Mouse (Mus musculus) heart, adult 11 months (tissue): ENCODE results near the gene Tmem88b.

Experiments
- DNase-seq: peaks from one replicate; pipeline ENCODE4 v3.0.0; 2022

Tmem88b gene

DNA sequence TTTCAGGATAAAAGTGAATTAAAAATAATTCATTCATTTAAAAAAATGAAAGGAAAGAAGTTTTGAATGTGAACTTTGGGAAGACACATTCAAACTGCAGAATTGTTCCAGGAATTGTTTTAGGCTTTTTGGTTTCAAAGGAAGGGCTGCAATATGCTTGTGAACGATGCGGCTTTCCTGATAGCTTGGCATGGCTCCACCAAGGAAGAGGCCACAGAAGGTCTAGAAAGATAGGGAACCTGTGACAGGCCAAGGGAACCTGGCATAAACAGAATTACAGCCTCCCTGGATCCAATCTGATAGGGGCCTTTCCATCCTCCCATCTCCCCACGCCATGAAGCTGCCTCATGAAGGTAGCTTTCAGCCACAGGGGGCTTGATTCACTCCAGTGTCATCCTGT, 2.6 kb upstream of the Tmem88b start:
- DNase-seq: peak; percentile 83

DNA sequence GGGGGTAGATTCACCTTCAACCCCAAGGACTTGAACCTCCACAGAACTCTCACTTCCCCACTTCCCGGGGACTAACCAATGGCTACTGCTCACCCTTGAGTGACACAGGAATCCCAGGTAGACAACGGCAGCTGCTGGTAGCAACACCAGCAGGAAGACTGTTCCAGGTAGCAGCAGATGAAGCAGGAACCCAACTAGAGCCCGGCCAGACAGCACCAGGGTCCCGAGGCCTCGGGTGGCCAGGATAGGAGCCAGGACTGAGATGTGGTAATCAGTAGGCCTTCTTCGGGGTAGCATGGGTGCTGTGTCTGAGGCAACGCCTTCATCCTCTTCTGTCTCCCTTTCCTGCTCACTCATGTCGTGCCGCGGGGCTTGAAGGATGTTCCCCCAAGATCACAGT, 428 bp downstream of the Tmem88b start:
- peak; percentile 90 for DNase-seq

DNA sequence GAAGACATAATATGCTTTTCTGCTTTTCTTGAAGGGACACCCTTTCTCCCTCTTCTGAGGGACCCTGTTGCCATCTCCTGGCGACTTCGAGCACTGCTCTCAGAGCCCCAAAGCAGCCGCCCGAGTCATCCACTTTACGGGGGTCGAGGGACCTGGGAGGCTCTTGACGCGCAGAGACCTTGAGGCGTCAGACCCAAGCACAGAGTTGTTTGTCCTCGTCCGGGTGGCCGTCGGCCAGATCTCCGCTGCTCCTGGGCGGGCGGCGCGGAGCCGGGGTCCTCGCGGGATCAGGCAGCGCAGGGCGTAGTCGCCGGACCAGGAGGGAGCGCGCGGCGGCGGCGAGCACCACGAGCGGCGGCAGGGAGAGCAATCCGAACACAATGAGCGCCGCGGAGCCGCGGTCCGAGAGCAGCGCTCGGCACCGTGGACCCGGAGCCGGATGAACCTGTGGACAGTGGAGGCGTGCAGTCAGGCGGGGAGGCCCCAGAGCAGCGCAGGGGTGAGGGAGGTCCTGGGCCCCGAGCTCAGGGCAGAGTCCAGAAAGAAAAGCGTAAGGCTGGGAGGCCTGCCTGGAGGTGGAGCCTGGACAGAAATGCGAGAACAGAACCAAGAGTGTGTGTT, 1.5 kb downstream of the Tmem88b start:
- peak; percentile 98 for DNase-seq

DNA sequence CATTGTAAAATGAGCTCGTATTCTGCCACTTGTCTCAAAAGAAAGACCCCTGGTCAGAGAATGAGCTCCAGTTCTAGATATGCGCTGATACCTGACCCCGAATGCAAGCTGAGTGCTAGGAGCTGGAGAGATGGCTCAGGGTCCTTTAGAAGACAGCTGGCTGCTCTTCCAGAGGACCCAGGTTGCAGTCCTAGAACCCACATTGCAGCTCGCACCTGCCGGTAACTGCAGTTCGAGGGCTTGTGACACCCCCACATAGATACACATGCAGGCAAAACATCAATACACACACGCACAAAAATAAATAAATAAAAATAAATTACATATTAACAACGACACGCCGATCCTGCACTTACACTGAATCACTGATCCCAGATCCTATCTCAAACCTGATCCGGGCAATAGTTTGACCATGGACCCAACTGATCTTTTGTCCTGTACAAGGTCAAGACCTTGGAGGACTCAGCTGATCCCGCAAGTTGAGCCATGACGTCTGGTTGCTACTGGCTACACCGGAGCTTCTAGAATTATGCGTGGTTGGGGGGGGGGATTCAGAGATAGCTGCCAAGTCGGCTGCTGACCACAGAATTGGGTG, 2.1 kb downstream of the Tmem88b start:
- peak; percentile 88 for DNase-seq

DNA sequence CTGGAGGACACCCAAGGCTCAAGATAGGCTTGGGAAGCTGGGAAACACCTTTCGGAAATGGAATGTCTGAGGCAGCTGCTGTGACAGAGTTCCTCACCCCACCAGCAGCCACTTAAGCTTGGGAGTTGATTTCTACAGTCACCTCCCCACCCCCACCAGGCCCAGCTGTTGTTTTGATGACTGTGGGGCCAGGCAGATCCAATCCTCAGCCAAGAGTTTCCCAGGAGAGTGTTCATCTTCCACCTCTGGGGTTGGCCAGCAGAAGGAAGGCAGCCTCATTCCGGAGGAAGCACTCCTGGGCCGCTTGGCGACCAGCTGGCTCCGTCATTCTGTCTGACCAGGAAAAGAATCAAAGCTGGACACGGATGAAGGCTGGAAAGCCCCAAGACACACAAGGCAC, 4.8 kb downstream of the Tmem88b start:
- DNase-seq: peak; percentile 99

DNA sequence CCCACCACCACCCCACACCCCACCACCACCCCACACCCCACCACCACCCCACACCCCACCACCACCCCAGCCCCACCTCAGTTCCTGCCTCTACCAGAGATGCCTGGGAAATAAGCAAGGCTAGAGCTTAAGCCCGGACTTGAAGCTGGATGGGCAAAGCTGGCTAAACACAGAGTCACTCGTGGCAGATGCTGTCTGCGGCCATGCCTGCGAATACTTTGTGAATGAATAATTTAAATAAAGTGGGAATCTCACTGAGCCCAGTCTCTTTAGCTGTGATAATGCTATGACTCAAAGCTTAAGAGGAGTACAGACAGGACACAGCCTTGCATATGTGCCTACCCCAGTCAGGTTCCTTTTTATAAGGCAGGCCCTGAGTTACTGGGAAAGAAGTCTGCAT, 6.2 kb downstream of the Tmem88b start:
- no peak for DNase-seq

DNA sequence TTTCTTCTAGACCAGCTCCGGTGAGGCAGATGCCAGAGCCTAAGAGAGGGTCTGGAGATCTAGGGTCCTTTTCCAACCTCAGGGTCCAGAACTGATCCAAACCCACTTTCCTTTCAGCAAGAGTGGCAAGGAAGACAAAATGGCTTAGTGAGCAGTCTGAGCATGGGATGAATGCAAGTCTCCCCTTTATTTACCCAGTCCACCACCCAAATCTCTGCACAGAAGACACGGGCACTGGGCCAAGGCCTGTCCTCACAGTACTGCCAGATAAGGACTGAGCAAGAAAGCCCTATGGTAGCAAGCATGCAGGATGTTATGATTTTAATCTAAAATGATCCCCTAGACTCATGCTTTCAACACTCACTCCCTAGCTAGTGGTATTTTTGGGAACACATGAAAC, 7.9 kb downstream of the Tmem88b start:
- DNase-seq: peak; percentile 91

DNA sequence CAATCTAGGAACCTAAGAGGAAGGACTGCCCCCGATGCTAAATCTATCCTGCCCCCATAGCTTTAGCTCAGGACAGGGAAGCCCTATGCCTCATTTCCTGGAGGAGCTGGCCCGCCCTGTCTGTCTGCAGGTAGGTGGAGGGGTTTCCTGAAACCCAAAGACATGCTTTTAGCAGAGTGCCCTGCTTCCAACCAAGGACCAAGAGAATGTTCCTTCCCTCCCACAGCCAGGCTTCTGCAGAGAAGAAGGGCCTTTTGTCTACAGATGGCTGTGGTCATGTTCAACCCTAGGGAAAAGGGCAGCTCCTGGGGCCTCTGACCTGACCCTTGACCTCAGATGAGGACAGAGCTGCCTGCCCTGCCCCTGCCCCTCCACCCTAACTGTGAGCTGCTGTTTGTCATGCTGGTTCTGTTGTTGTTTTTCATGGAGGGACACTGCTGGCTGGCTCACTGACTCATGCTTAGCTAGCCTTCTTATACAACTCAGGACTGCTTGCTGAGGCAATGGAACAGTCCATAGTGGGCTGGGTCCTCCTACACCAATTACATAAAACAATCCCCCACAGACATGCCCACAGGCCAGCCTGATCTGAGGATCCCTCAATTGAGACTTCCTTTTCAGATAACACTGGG, 8.9 kb downstream of the Tmem88b start:
- peak; percentile 97 for DNase-seq

DNA sequence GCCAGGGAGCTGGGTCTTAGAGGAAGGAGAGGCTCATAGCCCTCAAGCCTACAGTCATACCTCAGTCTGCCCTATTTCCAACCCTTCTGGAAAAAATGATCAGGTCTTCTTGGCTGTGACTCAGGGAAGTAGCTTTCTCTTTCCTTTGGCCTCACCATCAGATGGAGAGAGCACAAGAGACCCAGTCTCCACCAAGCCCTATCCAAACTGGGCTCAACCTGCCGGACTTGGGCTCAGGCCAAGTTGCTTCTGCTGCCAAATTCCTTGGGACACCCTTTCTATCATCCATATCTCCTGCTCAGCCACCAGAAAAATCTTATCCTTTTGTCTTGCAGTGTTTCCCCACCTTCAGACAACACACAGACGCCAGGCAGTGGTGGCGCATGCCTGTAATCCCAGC, 9.8 kb downstream of the Tmem88b start:
- peak; percentile 95 for DNase-seq

DNA sequence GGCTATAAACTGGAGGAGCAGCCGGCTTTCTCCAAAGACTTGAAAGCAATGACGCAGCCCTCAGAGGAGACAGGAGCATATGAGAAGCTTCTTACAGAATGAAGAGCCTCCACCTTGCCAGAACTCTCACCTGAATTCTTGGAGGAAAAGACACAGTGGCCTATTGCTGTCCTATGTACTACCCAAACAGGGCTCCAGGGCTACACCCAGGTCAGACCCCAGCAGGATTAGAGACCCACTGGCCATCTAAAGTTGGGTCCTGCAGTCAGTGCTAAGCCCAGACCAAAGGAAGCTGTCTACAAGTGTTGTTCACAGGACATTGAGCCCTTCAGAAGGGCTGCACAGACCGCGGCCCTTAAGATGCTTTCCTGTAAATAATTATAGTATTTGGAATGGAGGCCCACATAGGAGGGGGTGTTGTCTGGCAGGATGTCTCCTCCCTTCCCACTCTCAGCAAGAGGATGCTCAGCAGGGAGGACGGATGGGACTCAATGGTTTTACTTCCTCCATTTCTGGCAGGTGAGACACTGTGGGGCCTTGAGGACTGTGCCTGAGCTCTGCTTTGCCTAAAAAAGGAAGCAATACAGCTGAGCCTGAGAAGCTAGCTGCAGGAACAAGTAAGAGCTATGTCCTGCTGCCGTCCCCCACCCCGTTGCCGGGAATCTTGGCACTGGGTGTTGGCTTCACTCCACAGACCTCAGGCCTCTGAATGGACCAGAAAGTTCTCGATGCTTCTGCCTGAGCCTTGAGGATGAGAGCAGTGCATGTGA, 10.5 kb downstream of the Tmem88b start:
- peak; percentile 98 for DNase-seq

DNA sequence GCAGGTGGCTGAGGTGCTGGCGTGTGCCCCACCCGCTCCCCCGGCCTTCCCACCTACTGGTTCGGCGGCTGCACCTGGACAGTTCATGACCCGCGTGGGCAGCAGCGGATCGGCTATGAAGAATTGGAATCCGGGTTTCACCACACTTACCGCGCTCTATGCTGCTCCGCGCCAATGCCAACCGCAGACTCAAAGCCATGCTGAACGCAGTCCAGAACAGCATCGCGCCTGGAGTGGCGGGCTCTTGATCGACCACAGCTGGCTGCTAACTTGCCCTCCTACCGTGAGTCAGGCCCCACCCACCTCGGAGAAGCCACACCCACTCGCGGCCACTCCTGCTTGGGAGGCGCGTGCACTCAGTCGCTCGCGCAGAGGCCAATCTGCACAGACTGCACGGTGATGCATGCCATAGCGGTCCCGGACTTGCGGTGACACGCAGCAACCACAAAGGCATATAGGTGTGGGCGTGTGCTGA, 11.4 kb downstream of the Tmem88b start, which contains the start of gene Vwa1:
Vwa1 (minus strand) TSS at position 419 of the 475 bp plus-strand sequence.
- DNase-seq: peak; percentile 99

DNA sequence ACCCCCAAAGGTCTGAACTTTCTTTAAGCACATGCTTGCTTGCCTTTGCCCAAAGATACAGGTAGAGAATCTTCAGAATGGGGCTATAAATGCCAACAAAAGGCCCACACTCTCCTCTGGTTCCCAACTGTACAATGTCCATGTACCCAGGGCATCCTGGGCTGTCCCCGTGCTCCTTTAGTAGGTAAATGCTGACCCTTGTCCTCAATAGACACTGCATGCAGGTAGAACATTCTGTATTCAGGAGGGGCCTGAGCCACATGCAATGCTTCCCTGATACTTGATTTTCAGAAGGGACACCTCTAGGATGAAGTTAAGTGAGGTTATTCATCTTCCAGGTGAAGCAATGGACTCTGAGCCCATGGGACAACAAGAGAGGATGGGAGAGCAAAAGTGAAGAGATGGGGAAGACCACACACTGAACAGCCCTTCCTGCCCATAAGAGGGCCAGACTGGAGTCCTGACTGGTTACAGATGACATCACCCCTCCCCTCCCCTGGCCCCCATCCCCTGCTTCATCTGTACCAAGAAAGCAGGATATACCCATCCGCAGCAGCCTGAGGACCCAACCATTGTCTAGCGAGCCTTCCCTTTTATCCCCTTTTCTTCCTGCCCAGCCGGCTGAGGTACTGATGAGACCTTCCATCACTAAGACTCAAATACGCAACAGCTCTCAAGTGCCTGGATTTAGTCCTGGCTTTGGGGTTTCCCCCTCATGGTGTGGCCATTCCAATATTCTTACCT, 12.2 kb downstream of the Tmem88b start:
- DNase-seq: peak; percentile 91

DNA sequence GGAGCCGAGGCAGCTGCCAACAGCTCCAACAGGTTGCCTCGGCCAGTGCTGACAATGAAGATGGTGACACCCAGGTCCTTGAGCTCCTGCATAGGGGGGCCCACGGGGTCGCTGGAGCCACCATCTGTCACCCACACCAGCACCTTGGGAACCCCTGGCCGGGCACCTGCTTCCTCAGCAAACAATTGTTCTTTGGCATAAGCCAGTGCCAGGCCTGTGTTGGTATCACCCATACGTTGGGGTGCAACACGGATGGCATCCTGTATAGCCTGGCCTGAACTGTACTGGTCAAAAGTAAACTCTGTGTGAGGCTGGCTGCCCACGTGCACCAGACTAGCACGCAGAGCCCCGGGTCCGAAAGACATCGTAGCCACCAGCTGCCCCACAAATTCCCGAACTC, 12.9 kb downstream of the Tmem88b start:
- peak; percentile 90 for DNase-seq

DNA sequence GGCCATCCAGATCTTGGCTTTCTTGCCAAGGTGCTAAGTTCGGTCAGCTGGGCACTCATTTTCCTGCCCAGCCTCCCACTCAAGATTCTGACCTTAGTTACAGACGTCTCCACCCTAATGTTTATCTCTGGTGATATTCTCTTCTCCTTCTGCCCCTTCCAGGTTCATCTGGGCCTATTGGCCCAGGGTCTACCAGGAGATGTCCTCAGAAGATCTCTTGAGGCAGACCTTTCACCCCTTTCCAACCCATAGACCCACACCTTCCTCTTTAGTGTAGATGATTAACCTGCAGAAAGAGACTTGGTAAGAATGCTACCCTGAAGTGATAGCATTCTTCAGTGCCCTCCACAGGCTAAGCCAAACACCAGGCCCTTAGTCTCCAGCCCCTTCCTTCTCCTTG, 14.0 kb downstream of the Tmem88b start:
- DNase-seq: peak; percentile 84

DNA sequence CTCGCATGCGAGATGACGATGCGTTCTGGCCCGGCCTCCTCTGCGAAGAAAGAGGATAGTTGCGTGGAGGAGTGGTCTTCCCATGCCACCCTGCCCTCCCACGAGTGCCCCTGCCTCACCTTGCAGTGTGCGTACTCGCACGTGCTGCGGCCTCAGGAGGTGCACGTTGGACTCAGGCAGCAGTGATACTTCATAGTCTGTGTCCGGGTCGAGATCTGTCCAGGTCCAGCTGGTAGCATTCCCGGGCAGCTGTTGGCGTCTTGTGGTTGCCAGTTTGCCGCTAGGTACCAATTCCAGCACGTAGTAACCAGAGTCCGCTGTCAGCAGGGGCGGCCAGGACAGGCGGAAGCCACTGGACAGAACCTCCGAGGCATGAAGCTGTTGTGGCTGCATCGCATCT, 15.0 kb downstream of the Tmem88b start:
- DNase-seq: no peak

DNA sequence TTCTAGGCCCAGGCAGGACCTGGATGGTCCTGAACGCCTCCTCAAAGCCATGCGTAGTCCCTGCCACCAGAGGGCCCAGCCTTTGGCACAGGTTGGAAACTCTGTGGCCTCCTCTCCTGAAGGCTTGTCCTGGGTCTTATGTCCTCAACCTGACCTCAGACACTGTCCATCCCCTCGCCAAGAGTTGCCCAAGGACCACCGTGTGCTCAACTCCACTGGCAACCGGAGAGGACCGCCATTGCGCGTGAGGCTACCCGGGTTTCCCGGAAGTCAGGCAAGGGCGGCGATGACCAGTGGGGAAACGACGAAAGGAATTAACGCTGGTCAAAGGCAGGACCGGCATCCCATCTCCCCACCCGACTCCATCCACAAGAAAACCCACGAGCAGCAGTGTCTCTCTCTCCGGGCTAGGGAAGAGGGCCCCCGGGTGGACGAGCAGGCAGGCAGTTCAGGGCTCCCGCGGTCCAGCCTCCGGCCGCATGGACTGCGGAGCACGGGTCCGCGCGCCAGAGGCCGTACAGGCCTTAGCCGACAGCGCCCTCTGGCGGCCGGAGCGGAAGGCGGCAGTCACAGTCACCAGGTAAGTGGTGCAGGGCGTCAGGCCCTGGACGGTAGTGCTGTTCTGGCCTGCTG, 15.7 kb downstream of the Tmem88b start:
- peak; percentile 99 for DNase-seq

DNA sequence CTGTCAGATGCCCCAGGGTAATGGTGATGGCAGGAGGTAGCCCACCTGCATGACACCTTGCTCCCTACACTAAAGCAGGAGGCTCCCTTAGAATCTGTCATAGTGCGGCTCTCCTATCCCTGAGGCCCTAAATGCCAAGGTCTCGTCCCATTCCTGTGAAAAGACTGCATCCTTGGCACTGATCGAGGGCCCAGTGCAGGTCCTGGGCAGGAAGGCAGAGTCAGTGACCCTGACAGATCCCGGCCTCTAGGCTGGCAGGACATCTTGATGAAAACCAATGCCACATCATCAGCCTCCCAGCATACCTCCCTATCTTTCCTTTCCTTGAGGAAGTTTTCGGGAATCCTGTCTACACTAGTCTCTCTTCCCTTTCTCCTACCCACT, 16.2 kb downstream of the Tmem88b start:
- DNase-seq: no peak

DNA sequence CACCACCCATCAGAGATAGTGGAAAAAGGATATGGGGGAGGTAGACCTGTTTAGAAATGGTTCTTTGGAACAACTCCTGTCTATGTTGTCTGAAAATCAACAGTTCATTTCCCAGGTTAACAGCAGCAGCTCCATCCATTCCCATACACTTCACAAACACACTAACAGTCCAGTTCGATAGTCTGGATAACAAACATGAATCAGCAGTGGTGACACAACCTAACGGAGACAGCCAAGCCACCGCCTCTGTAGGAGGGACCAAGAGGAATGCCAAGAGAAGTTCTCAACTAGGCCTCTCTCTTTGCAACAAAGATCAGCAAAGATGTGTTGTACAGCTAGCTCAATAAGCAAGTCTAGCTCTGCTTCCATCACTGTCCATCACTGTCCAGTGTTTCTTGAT, 23.3 kb downstream of the Tmem88b start:
- DNase-seq: no peak

DNA sequence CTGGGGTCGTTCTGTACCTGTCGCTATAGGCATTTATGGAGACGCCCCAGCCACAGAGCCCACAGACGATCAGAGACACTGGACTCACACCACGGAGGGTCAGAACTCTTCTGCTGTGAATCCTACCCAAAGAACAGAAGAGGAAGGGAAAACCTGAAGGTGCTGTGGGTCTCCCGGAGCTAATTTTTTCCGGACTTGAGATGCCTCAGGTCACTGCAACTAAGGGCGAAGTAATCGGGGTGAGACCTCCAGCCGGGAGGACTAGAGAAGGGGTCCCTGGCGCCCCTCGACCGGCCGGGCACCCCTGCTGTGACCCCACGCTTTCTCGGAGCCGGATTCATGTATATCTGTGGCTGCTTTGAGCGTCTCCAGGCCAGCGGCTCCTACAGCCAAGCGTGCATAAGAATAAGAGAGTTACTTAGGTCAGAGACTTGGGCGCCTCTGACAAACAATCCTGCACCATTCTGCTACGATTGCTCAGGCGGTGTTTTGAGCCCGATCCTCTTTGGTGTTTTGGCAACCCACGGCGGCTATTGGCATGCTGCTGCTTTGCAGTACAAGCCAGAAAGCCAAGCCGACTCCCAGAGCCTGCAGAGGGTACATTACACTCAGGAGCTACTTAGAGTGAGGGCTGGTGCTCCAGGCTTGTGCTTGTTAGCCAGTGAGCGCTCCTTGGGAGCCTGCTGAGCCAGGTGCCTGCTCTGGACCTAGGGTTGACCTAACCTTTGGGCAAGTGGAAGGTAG, 24.1 kb downstream of the Tmem88b start:
- DNase-seq: no peak

DNA sequence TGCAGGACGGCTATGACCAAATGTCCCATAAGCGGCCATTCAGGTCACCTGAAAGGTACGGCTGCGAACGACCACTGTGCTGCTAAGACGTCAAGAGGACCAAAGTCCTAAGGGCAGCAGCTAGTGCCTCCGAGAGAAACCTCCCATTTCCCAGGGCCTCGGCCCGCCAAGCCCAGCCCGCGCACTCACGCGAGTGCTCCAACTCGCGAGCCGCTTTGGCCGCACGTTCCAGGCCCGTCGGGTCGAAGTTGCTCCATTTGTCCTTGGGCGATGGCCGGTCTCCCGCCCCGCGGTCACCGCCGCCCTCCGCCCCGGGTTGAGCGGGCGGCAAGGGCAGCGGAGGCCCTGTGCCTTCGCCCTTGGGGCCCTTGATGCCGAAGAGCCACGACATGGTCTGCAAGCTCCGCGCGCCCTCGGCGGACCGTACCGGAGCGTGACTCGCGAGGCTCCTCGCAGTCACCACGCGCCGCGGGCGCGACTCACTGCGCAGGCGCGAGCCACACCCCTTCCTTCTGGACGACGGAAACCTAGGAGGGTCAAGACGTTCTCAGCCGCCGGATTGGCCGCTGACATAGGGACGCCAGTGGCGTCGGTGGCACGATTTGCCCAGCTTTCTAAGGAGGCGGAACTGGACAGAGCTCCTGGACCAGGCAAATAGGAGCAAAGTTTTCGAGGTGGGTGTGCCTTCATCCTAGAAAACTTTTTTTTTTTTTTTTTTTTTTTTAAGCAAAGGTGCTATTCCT, 24.9 kb downstream of the Tmem88b start, which contains the start of gene Atad3a:
Atad3a (minus strand) TSS at position 481 of the 743 bp plus-strand sequence.
- peak; percentile 100 for DNase-seq
